In the genomic region with DNA sequence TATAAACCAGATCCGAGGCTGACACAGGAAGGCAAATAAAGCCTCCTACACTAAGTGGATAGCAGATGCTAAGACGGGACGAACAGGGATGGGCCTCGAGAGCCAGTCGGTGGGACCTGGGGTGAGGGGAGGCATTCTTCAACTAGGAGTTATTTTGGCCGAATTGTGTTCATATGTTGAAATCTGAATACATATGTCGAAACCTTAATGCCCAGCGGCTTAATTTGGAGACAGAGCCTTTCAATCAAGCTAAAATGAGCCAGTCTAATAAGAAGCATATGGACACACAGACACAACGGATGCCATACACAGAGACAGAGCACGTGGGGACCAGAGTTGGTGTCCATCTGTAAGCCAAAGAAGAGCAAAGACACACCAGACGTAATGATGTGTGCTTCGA, we compare ENCODE assay signal across 30 mouse cellular contexts. TPM values are rescaled to one million over a fixed set of nuclear protein-coding genes. Genes with fewer than 3 reads are reported as not detected.
"Had no signal": no experiment of that assay in that cellular context is flagged by ENCODE, and none has a peak within 500 bp of the region (broad histone marks: within the 10 kb centered on the region; RNA-seq: fewer than 3 reads in every experiment).

No protein-coding gene starts in this region.

- H3K27ac ChIP-seq: gastrocnemius, adult 2 months; heart, embryonic 13.5 days; heart, embryonic 15.5 days; hindbrain, embryonic 13.5 days; hindbrain, embryonic 15.5 days; hindbrain, postnatal 0 days; kidney, embryonic 15.5 days; kidney, postnatal 0 days; left cerebral cortex, adult 2 months; limb, embryonic 10.5 days; limb, embryonic 12.5 days; liver, embryonic 13.5 days; liver, embryonic 15.5 days had no signal

- H3K4me2 ChIP-seq: heart, embryonic 11.5 days; heart, embryonic 13.5 days; heart, embryonic 15.5 days; hindbrain, embryonic 13.5 days; hindbrain, embryonic 15.5 days; kidney, embryonic 15.5 days; limb, embryonic 12.5 days; liver, embryonic 11.5 days; liver, embryonic 13.5 days; liver, embryonic 15.5 days had no signal

- DNase-seq: gastrocnemius, adult 2 months; gastrocnemius, postnatal 10 days; gastrocnemius, postnatal 25 days; heart, adult 18-20 months; heart, postnatal 14 days; heart, postnatal 36 days; kidney, adult 11 months; kidney, adult 2 months; kidney, adult 9 months; kidney, postnatal 14 days; kidney, postnatal 36 days; layer of hippocampus, adult 9-11 months; liver; liver, embryonic 13.5 days had no signal

- H3K4me3 ChIP-seq: gastrocnemius, adult 2 months; heart, embryonic 13.5 days; heart, embryonic 15.5 days; hindbrain, embryonic 13.5 days; hindbrain, embryonic 15.5 days; kidney, embryonic 15.5 days; left cerebral cortex, adult 2 months; limb, embryonic 10.5 days; limb, embryonic 12.5 days; liver, embryonic 13.5 days; liver, embryonic 15.5 days had no signal

- H3K9me3 ChIP-seq: heart, embryonic 13.5 days; heart, embryonic 15.5 days; hindbrain, embryonic 13.5 days; hindbrain, embryonic 15.5 days; kidney, embryonic 15.5 days; limb, embryonic 10.5 days; limb, embryonic 12.5 days; liver, embryonic 13.5 days; liver, embryonic 15.5 days had no signal

- ATAC-seq: hindbrain, postnatal 0 days; intestine, embryonic 16.5 days had no signal

- H3K9ac ChIP-seq: heart, embryonic 13.5 days; heart, embryonic 15.5 days; hindbrain, embryonic 13.5 days; hindbrain, embryonic 15.5 days; kidney, embryonic 15.5 days; limb, embryonic 12.5 days; liver, embryonic 13.5 days; liver, embryonic 15.5 days had no signal

- H3K27me3 ChIP-seq: heart, embryonic 13.5 days; heart, embryonic 15.5 days; hindbrain, embryonic 13.5 days; hindbrain, embryonic 15.5 days; kidney, embryonic 15.5 days; limb, embryonic 12.5 days; liver, embryonic 13.5 days; liver, embryonic 15.5 days had no signal

RNA-seq across cellular contexts. Expression of a gene that starts 6.9 kb away (rescaled TPM):
- total RNA-seq: granulocyte monocyte progenitor cell, adult 5-6 weeks; hematopoietic stem cell, adult 5-6 weeks had no signal

RNA-seq across cellular contexts. Expression of a gene that starts 15.5 kb away (rescaled TPM):
- total RNA-seq: granulocyte monocyte progenitor cell, adult 5-6 weeks; hematopoietic stem cell, adult 5-6 weeks had no signal
